Mouse (Mus musculus) cerebellum, adult 8-10 months (tissue): ENCODE results near the gene Fads6.

ENCODE experiments used
- DNase-seq: peaks from one replicate; pipeline ENCODE4 v3.0.0; 2022

Fads6 gene

DNA sequence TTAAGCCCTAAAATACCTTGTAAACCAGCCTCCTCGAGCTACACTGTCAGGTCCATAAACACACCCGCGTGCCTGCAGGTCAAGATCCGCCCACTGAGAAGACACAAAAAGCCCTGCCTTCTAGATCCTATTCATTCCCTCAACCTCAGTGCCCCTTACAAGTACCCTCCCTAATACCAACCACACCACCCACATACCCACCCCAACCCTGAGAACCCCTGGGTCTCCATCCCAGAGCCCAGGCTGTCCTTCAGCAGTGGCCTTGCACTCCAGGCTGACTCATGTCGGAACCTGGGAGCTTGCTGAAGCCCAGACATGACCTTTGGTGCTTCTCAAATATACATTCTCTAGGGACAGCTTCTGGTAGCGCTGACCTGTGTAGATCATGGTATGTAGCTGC, 22.7 kb downstream of the Fads6 start:
- no peak for DNase-seq

DNA sequence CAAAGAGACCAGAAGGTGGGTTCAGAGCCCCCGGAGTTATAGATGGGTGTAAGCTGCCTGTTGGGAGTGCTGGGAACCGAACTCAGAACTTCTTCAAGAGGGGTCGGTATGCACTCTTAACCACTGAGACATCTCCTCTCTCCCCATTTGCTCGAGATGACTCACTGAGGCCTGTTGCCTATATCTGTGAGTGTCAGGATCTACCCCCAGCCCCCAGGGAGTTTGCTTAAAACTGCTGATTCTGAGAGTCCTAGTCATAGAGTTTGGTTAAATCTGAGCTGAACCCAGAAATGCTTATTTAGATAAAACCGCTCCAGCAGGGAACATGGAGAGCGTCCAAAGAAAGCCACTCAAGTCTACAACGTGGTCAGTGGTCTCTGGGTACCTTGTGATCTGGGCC, 23.3 kb downstream of the Fads6 start:
- no peak for DNase-seq

DNA sequence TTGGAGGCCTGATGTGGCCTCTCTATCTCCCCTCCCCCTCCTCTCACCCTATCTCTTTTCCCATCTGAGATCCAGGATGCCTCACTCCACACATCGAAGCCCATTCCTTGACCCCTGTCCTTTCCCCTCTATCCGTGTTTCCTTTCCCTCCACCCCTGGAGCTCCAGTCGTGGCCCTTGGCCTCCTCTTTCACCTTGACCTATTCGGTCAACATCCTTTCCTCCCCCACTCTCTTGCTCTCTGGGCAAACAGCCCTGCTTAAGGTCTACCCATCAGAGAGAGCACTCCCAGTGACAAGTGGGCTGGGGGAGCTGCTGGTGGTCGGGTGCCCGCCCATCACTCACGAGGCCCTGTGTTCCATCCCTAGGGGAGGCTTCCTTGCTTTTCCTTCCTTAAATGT, 23.7 kb downstream of the Fads6 start:
- no peak for DNase-seq

DNA sequence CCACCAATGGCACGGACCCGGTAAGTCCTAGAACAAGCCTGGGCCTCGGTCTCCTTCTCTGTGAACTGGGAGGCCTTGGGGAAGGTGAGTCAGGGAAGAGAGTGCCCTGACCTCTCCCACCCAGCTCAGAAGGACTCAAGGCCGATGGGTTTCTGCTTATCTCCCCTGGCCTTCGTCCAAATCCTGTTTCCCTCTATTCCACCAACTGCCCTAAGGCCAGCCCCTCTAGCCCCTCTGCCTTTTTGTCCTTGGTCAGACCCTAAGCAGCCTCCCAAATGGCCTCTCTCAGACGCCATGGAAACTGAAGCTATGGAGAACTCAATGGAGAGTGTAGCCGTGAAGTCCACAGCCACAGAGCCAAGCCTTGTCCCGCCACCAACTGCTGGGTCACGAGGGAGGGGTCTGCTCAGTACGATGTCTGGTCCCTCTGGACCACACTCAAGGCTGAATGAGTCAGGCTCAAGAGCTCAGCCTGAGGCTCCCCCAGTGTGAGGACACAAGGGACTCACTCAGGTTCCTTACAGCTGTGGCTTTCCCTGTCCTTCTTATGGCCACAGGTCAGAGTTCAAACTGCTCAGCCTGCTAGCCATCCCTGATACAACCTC, 24.5 kb downstream of the Fads6 start:
- DNase-seq = no peak

DNA sequence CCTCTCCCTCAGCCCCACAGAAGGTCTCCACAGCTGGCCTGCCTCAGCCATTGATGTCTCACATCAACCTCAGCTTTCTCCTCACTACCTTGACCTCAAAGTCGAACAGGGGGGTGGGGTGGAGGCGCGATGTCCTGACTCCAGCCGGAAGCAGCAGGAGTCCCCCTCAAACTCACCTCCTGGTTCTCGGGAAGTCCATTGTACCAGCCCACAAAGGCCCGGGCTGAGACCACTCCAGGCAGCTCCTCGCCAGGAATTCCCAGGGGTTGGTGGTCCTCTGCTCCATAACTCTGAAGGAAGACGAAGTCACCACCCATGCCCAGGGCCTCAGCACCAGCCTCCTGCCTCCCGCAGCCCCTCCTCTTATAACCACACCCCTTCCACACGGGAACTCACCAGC, 26.0 kb downstream of the Fads6 start:
- DNase-seq = no peak

DNA sequence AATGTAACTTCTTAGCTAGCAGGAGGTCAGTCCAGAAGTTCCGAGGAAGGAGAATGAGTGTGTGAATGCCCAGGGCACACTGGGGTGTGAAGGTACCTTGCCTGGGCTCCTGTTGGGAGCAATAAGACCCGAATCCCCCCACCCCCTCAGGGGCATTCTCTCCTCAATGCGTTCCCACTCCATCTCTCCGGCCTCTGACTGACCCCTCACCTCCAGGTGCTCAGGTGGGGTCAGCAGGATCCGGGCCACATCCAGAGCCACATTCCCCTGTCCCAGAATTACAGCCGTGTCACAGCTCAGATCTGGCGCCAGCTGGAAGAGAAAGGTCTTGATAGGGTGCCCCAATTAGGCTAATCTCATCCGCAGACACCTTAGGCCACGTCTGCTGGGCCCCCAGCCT, 26.4 kb downstream of the Fads6 start:
- DNase-seq = no peak

DNA sequence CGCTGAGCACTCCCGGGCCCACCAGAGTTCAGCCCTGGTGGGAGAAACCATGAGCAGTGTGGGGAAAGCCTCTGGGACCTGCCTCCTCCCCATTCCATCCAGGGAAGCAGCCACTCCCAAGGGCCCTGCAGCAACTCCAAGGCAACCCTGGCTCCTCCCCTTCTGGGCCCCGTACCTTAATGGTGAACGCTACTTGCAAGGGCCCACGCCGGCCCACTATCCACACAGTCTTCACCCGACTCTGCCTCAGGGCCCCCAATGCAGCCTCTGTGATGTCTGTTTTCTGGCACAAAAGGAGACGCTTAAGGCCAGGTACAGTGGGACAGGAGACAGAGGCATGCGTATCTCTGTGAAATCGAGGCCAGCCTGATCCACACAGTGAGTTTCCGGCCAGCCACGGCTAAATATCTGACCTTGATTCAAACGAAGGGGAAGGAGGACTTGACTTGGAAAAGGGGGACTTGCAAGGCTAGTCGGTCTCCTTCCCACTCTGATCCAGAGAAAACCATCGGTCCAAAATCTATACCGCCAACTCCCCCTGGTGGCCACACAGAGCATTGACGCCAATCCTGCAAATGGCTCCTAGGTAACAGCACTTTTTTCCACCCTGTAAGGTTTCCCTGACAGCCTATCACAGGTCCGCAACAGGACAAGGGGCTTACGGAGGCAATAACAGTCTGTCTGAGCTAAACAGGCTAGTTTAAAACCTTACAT, 27.2 kb downstream of the Fads6 start:
- peak; percentile 94 for DNase-seq

GRCm38 (mm10) chr11:115269330-115270066, 28.0 kb downstream of the Fads6 start:
- DNase-seq = peak; percentile 49

GRCm38 (mm10) chr11:115267958-115268357, 29.5 kb downstream of the Fads6 start:
- peak; percentile 47 for DNase-seq

- DNase-seq = peak; percentile 70
These were observed 30.2 kb downstream of the Fads6 start, which contains the start of gene Grin2c for GRCm38 (mm10) chr11:115267061-115267883. Gene Grin2c (minus strand): TSS chr11:115267243.

DNA sequence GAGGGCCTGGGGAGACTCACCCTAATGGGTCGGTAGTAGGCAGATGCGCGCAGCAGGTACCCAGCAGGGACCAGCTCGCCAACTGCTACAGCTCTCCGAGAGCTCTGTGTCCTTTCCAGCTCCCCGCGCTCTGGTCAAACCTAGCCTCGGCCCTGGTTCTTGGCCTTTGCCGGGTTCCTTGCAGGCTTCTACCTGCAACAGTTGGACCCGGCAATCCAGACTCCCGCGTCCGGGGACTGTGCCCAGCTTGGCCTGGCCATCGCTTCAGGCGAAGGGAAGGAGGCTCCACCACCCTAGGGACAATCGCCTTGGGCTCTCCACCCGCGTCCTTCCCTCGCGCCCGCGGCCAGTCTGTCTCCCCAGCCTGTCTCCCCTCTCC, 31.1 kb downstream of the Fads6 start:
- peak; percentile 81 for DNase-seq

GRCm38 (mm10) chr11:115265771-115266399, 31.6 kb downstream of the Fads6 start:
- DNase-seq = peak; percentile 81

DNA sequence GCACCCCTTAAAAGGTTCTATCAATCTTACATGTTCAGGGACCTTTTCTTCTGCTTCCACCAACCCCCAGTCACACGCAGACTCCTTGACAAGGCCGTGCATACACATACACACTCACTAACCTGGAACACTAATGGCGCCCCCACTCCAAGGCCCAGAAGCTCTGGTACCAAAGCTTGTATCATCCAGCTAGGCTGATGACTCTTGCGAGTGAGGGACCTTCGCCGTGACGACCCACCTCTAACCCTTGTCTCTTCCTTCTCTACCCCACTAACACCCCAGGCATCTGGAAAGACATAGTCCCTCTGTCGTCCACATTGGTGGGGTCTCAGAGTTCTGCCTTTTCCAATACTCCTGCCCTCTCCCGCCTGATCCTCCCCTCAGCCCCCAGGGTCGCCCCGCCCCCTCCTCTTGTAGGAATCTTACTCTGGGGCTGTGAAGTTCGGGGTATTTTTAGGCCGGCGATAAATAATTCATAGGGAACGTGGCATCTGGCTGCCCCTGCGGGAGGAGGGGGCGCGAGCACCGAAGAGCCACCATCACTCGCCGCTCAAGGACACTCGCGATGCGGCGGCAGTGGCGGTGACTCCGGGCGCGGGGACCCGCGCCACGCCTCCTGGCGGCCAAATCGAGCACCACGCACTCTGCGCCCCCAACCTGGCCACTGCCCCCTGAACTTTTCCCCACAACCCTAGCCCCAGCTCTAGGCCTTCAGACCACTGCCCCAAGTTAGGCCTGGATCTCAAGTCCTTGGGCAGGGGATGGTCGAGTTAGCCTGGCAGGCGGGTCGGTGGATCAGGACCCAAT, 32.4 kb downstream of the Fads6 start:
- DNase-seq = no peak

GRCm38 (mm10) chr11:115264136-115264861, 33.2 kb downstream of the Fads6 start:
- no peak for DNase-seq

DNA sequence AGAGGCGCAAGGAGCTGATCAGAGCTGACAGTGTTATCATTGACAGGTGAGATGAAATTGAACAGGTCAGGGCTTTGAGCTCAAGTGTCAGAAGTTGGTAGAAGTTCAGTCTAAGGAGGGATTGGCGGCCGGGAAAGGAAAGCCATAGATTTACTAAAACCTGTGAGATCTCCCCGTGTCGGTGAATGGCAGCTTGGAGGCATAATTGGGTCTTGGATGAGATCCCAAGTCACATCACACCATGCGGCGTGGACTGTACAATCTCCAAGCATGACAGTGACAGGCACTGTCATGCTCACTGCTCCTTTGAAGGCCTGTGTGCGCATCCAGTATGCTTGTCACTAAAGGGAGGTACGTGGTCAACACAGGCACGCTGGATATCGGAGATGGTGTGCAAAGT, 34.5 kb downstream of the Fads6 start:
- peak; percentile 63 for DNase-seq

- DNase-seq = no peak
These were observed 38.3 kb downstream of the Fads6 start for GRCm38 (mm10) chr11:115259134-115259533.

- DNase-seq = no peak
These were observed 39.5 kb downstream of the Fads6 start for GRCm38 (mm10) chr11:115257775-115258510.

- DNase-seq = no peak
These were observed 46.2 kb downstream of the Fads6 start for GRCm38 (mm10) chr11:115251258-115251657.

GRCm38 (mm10) chr11:115250405-115251090, 46.9 kb downstream of the Fads6 start:
- no peak for DNase-seq
